Mouse (Mus musculus): ENCODE measurements around the gene Dohh. TPM values are rescaled to one million over a fixed set of nuclear protein-coding genes. Genes with fewer than 3 reads are reported as not detected.

The Dohh gene
- total and polyA plus RNA-seq, 3 experiments = 78.2 to 131 (median 81.7) TPM

GRCm38 (mm10) chr10:81385603-81386306 lies 1.5 kb downstream of the Dohh start:
- H3K9me3 ChIP-seq (replicated peaks; ENCODE audit: low read length) = no peaks in the 10 kb centered on the region
- DNase-seq (ENCODE audit: extremely low read depth) = peak; percentile 47
- peak overlapping the region; percentile 84; the same call in 1 of the 2 replicates for H3K9ac ChIP-seq (ENCODE audit: insufficient read depth, low read depth)
- dilution Hi-C loops (cut with MboI; ENCODE audit: extremely low pct_ligation_motif_present, extremely low pct_unique_long_range_greater_than_20kb, low sequenced_read_pairs) (no loop called here), in situ Hi-C loops (cut with MboI; ENCODE audit: low pct_ligation_motif_present, low pct_unique_long_range_greater_than_20kb, low sequenced_read_pairs) (no loop called here)
- H3K79me2 ChIP-seq (replicated peaks; ENCODE audit: control insufficient read depth, extremely low read depth, insufficient read depth, poor library complexity, severe bottlenecking) = peaks cover 19% of the 10 kb centered on the region
- H3K4me3 ChIP-seq (replicated peaks in 1 of 3; ENCODE audit: low read depth in 2 of 3, low read length in 2 of 3, poor library complexity in 1 of 3) = peak overlapping the region in 2 of 3 experiments; percentile 87 to 96
- peaks cover 46 to 51% of the 10 kb centered on the region in 2 experiments for H3K36me3 ChIP-seq (replicated peaks in 1 of 2; ENCODE audit: control insufficient read depth in 1 of 2, insufficient read depth in 1 of 2, low read length in 1 of 2)
- no peaks in the 10 kb centered on the region for H3K27me3 ChIP-seq (replicated peaks)
- H3K4me1 ChIP-seq (ENCODE audit: control insufficient read depth in 1 of 2, insufficient read depth in 2 of 2) = peaks cover 6 to 14% of the 10 kb centered on the region in 2 experiments
- TF ChIP-seq UBTF (IDR thresholded peaks at IDR 0.05; ENCODE audit: low read depth, low read length) = no peak
- TF ChIP-seq ZKSCAN1 (IDR thresholded peaks at IDR 0.05; ENCODE audit: borderline replicate concordance, low read depth, low read length) = no peak
- TF ChIP-seq USF1 (IDR thresholded peaks at IDR 0.05; ENCODE audit: low read depth, low read length) = peak; percentile 54
- TF ChIP-seq SIN3A (IDR thresholded peaks at IDR 0.05; ENCODE audit: low read length) = no peak
- no peak for TF ChIP-seq CTCF (conservative IDR thresholded peaks at IDR 0.05 in 1 of 2, IDR thresholded peaks at IDR 0.05 in 1 of 2; ENCODE audit: low read depth in 2 of 2, low read length in 2 of 2)
- no peak for TF ChIP-seq MEF2A (IDR thresholded peaks at IDR 0.05; ENCODE audit: borderline replicate concordance, low read depth, low read length)
- TF ChIP-seq CHD2 (IDR thresholded peaks at IDR 0.05; ENCODE audit: low read length) = no peak
- TF ChIP-seq JUND (conservative IDR thresholded peaks at IDR 0.05; ENCODE audit: low read depth, low read length) = no peak
- peak; percentile 31 for TF ChIP-seq USF2 (conservative IDR thresholded peaks at IDR 0.05; ENCODE audit: low read depth, low read length)
- TF ChIP-seq TCF12 (IDR thresholded peaks at IDR 0.05; ENCODE audit: low read depth, low read length) = no peak
- no peak for TF ChIP-seq NELFE (IDR thresholded peaks at IDR 0.05; ENCODE audit: low read depth, low read length)
- TF ChIP-seq GABPA (IDR thresholded peaks at IDR 0.05; ENCODE audit: insufficient replicate concordance, low read depth, low read length) = no peak
- TF ChIP-seq MXI1 (IDR thresholded peaks at IDR 0.05; ENCODE audit: low read depth, low read length) = no peak
- peak; percentile 57; the same call in 1 of the 2 replicates for TF ChIP-seq BHLHE40 (IDR thresholded peaks at IDR 0.05; ENCODE audit: low read depth, low read length)
- TF ChIP-seq MAX (IDR thresholded peaks at IDR 0.05; ENCODE audit: low read length) = no peak
- TF ChIP-seq HCFC1 (IDR thresholded peaks at IDR 0.05; ENCODE audit: low read depth, low read length) = no peak
- TF ChIP-seq MYC (IDR thresholded peaks at IDR 0.05; ENCODE audit: low read depth, low read length) = no peak
- TF ChIP-seq POLR2A (IDR thresholded peaks at IDR 0.05; ENCODE audit: low read depth, low read length) = no peak
- TF ChIP-seq ETS1 (conservative IDR thresholded peaks at IDR 0.05; ENCODE audit: low read depth, low read length) = no peak
- no peak overlapping the region for H3K27ac ChIP-seq (ENCODE audit: insufficient read depth, low read depth)
- H3K4me2 ChIP-seq (ENCODE audit: insufficient read depth, low read depth, poor library complexity, severe bottlenecking) = peak overlapping the region; percentile 64

- DNase-seq (ENCODE audit: extremely low read depth) = no peak
- no peak overlapping the region for H3K27ac ChIP-seq (ENCODE audit: insufficient read depth, low read depth)
- in situ Hi-C loops (cut with MboI; ENCODE audit: low pct_ligation_motif_present, low pct_unique_long_range_greater_than_20kb, low sequenced_read_pairs) = no loop called here
- TF ChIP-seq HCFC1 (IDR thresholded peaks at IDR 0.05; ENCODE audit: low read depth, low read length) (no peak), SMC3 (IDR thresholded peaks at IDR 0.05; ENCODE audit: low read depth, low read length) (no peak), CHD1 (IDR thresholded peaks at IDR 0.05; ENCODE audit: low read depth, low read length) (no peak)
- peaks cover 49 to 67% of the 10 kb centered on the region in 2 experiments for H3K36me3 ChIP-seq (replicated peaks in 1 of 2; ENCODE audit: control insufficient read depth in 1 of 2, insufficient read depth in 1 of 2, low read length in 1 of 2)
- dilution Hi-C loops (cut with MboI; ENCODE audit: extremely low pct_ligation_motif_present, extremely low pct_unique_long_range_greater_than_20kb, low sequenced_read_pairs) = no loop called here
- H3K4me3 ChIP-seq (replicated peaks in 1 of 3; ENCODE audit: low read depth in 2 of 3, low read length in 2 of 3, poor library complexity in 1 of 3) = no peak overlapping the region
- peaks cover 19% of the 10 kb centered on the region for H3K79me2 ChIP-seq (replicated peaks; ENCODE audit: control insufficient read depth, extremely low read depth, insufficient read depth, poor library complexity, severe bottlenecking)
- no peaks in the 10 kb centered on the region for H3K27me3 ChIP-seq (replicated peaks)
- H3K4me2 ChIP-seq (ENCODE audit: insufficient read depth, low read depth, poor library complexity, severe bottlenecking) = no peak overlapping the region
- no peaks in the 10 kb centered on the region for H3K9me3 ChIP-seq (replicated peaks; ENCODE audit: low read length)
- H3K9ac ChIP-seq (ENCODE audit: insufficient read depth, low read depth) = no peak overlapping the region
- peaks cover 6 to 14% of the 10 kb centered on the region in 2 experiments for H3K4me1 ChIP-seq (ENCODE audit: control insufficient read depth in 1 of 2, insufficient read depth in 2 of 2)
Observed at GRCm38 (mm10) chr10:81387716-81388115, 3.5 kb downstream of the Dohh start.

All from CH12.LX (cell line).